Mouse (Mus musculus) gastrocnemius, postnatal 36 days (tissue): ENCODE results near the gene Gm9745. TPM values are rescaled to one million over a fixed set of nuclear protein-coding genes. Genes with fewer than 3 reads are reported as not detected.
"Not testable (repeated sequence)": the region's sequence is repeated elsewhere in the genome, so short reads cannot be mapped to it uniquely, and the experiment has no call there.

Experiments used
- DNase-seq, 2 experiments: peaks; one replicate each; pipeline ENCODE4 v3.0.0; 2022
- intact Hi-C: fragments of 180-260 bp; cut with DNase I; formaldehyde crosslinking; loops from one replicate; pipeline ENCODE4 v1.15.1; 2025
- microRNA-seq, 2 experiments: library from miRNA; unstranded; fragments of <30 nt; microRNA quantifications; one replicate each; pipeline ENCODE4 v1.2.0; 2021
- total RNA-seq, 2 experiments: library from RNA; stranded (reverse); gene quantifications; 2 replicates each; pipeline ENCODE4 v1.2.3; 2021

The Gm9745 gene
- total RNA-seq, 2 experiments from 2014 or later = not detected

DNA sequence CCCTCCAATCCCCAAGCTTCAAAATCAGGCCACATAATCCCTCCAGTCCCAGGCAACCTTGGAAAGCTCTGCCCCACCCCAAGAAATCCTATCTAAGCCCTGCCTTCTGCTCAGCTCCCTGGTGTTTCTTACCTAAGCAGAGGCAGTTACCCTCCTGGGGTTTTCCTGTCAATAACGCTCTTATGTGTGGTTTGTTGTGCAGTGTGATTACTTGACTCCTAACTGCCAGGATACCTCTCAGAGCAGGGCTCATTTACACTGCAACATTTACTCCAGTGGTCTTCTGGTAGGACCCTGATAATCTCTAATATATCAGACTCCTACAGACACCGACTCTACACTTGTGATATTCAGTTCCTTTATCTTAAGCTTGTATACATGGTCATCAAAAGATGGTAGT lies 14.5 kb downstream of the Gm9745 start:
- DNase-seq = no peak
- intact Hi-C loops = no loop called here

DNA sequence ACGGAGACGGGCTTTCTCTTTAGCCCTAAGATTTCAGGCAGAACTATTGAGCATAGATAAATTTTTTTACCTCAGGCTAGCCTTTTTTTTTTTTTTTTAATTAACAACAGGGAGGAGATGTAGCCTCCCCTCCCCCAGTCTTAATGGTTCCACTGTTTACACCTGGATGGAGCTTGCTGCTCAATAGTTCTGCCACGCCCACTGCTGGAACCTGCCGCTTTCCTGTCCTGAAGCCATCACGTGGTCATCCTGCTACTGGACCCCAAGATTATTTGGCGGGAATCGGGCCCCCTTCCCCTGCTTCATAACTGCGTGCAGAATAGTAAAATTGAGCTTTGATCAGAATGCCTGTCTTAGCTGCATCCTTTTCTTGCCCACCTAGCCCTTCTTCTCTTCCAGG lies 34.1 kb downstream of the Gm9745 start:
- DNase-seq, intact Hi-C loops: not testable (repeated sequence)

DNA sequence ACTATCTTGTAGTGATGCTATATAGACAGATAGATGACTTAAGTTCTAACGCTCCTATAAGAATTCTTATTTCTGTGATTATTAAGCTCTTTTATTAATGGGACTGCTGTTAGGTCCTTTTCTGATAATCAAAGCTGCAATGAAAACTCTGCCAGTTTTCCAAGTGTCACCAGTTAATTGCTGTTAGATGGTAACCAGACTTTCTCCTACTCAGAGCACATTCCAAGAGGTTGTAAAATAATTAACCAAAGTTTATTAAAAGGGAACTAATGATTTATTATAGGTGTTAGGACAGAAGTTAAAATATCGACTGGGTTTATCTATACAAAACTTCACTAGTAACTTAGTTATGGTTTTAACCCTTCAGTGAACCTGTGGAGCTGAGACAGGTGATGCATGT lies 42.0 kb downstream of the Gm9745 start:
- DNase-seq = not testable (repeated sequence)

More for the DNA sequence above, 42.0 kb downstream of the Gm9745 start:
- intact Hi-C loops = not testable (repeated sequence)

Small RNAs within 50 kb of the gene (microRNA-seq; reads per million reads assigned to microRNA genes)
- 0 reads per million in 2 experiments for gene Gm22750

Other genes starting within 250 kb of the Gm9745 start
- gene Wdr37, start 76.3 kb downstream of the Gm9745 start, total RNA-seq = 10 to 100 TPM; 26.2 to 27.0 TPM
- gene Idi1, start 62.7 kb downstream of the Gm9745 start, total RNA-seq = 1 to 10 TPM; 4.8 to 5.8 TPM
- not detected for gene Idi2, start 4.6 kb upstream of the Gm9745 start, total RNA-seq
- 10 to 100 TPM; 35.0 to 42.0 TPM for gene Gtpbp4, start 47.9 kb upstream of the Gm9745 start, total RNA-seq
- 10 to 100 TPM; 66.0 to 67.8 TPM for gene Larp4b, start 145.7 kb upstream of the Gm9745 start, total RNA-seq